Mouse (Mus musculus) c-Kit-negative CD71-positive TER-119-positive erythroid progenitor cells, embryonic 14.5 days (primary cell): ENCODE results near the gene Rhbdl1.
A peak's percentile ranks its signal among the peaks of the same experiment; 100 is the strongest.

ENCODE experiments used
- DNase-seq: peaks from one replicate; pipeline ENCODE4 v3.0.0-alpha.2; 2013; ENCODE audit warnings: low read depth, low spot score

Rhbdl1 gene

DNA sequence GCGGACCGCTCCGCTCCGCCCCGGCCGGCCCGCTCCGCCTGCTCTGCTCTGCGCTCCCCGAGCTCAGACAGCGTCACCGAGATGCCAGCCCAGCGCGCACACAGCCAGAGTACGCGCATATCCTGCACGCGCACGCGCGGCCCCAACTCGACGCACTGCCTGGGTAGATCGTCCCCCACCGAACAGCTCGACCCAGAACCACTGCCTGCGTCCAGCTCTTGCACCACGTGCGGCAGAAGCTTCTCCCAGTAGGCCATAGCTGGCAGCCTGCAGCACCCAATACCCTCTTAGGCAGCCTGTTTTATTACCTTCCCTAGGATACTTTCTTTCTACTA is at the start of gene Rhbdl1:
Gene Rhbdl1 (minus strand): TSS at position 220 of the 335 bp plus-strand sequence.
- DNase-seq = no peak

DNA sequence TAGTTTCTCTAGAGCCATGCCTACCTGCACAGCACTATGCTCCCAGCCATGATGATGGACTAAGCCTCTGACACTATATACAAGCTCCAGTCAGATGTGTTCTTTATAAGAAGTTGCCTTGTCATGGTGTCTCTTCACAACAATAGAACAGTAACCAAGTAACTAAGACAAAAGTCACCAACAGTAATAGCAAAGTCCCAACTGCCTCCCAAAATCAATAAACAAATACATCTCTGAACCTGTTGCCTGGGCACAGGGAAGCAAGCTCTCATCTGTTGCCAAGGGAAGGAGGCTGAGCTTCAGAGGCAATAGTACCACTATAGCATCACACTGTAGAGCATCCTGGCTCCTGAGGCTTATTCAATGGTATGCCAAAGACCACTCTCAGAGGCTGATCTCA is 49.7 kb upstream of the Rhbdl1 start:
- no peak for DNase-seq

DNA sequence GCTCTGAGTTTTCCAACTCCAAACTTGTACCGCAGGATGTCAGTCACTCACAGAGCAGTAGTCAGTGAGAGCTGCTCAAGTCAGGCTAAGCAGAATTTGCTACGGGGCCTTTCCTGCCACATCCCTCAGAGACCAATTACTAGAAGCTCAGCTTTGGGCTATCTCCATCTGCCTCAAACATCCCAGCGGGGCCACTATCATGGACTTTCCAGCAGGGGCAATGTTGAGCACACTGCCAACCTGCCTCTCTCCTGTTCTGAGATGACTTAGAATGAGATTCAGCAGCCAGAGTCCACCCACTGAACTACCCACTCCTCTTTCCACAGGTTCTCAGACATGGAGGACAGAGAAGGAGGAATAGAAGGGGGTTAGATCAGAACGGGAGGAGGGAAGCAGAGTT is 48.5 kb upstream of the Rhbdl1 start:
- DNase-seq = no peak

DNA sequence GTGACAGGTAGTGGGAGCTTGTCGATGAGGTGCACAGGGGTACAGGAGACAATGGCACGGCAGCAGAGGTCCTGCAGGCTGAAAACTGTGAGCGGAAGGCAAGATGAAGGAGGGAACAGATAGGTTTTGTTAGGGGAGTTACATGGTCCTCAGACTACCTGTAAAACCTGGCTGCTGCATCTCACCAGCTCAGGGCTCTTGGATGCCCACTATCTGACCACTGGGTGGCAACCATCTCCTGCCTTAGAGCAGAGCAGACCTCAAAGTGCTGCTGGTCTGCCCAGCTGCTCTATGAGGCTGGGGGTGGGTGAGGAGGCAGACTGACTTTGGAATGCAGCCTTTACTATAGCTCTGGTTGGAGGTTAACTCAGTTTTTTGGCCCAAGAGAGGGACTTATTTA is 46.7 kb upstream of the Rhbdl1 start:
- DNase-seq = no peak

DNA sequence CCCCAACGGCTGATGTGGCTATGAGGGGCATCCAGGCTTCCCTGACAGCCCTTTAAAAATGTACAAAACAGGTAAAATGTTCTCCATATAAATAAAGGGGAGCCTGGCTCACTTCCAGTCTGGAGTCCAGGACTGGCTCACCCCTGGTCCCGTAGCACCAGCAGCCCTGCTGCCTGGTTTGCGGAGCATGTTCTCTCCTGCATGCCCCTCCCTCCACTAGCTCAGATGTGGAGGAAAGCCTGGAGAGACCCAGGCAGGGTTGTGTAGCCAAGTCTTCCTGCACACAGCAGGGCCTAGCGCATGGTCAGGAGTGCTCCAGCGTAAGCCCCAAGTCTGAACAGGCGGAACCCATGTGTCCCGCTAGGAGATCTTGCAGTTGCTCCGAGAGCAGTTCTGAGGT is 46.2 kb upstream of the Rhbdl1 start:
- no peak for DNase-seq

DNA sequence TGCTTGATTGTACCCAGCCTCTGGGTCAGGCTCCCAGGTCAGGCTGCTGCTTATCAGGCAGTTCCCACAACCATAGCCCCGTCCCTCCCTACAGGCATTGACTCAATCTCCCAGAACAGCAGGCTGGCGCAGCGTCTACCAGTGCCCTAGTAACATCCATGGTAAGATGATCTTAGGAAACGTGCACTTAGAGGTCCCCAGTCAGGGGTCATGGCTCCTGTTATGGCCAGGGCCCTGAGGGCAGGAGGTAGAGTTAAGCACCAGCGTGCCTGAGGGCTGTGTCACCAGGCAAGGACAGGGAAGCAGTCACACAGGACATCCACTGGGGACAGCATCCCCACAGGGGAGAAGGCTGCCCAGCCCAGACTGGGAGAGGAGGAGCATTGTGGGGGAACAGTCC is 45.2 kb upstream of the Rhbdl1 start:
- DNase-seq = no peak

DNA sequence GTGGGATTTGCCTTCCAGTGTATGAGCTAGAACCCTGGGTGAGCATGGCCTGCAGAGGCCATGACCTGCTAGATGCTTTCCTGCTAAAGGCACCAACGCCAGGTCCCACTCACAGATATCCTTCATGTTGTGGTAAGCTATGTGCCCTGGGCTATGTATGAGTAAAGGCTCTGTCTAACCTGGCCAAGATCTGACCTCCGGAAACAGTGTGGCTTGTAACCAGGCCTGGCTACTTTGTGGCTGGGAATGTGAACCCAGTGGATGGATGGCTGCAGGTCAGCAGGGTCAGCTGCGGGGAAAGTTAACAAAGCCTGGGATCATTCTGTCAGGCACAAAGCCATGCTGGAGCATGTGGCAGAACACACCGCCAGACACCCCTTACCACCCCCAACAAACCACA is 44.6 kb upstream of the Rhbdl1 start:
- DNase-seq = no peak

DNA sequence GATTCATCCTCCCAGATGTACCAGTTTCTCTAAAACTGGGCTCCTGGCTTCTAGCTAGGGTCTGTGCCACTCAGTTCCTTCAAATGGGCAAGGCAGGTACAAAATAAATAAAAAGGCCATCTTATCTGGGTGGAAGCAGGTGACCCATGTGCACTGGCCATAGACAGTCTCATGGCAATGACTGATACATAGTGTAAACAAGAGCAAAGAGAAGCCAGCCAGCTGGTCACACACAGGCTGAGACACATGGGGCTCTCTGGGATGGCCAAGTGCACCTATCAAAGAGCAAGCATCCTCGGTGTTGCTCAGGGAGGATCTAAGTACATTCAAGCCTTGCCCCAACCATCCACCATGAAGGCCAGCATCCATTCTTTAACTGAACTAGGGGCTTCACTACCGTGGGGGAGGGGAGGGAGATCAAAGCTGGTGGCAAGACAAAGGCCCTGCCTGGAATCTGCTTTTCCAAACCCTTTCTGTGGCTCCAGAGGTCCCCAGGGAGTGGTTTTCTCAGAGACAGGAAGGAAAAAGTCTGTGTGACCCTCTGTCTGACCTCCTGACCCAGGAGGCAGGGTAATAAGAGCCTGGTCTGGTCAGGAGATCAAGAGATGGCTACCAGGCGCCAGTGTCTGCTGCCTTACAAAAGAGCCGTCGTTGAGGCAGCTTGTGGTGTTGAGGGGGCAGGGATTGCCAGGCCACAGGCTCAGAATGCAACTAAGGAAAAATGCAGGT is 44.0 kb upstream of the Rhbdl1 start:
- DNase-seq = no peak

DNA sequence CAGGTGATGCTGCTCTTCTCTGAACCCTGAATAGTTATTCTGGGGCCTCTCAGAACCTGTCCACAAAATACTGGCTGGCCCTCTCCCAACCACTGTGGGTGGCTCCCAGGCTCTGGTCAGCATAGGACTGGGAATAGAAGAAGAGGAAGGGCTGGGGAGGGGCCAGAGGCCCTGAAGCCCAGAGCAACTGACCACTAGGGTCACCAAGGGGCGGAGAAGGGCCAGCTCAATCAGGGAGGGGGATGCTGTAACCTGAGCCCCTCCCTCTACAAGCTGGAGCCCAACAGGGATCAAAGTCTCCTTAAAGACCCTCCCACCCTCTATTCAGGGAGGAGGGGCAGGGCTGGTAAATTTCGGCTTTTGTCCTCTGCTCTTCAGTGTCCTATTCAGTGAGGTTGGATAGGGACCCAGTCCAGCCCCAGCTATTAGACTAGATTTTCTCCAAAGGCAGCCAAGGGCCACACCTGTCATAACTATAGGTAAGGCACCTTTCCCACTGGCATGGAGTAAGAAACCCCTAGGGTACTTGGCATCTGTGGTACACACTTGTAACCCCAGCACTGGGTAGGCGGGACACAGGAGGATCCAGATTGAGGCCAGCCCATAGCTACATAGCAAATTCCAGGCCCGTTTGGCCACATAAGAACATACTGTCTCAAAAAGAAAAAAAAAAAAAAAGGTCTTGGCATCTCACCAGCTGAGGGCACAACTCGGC is 43.3 kb upstream of the Rhbdl1 start, which contains the start of gene Wfikkn1:
Gene Wfikkn1 (minus strand): TSS at position 663 of the 715 bp plus-strand sequence.
- DNase-seq = no peak

DNA sequence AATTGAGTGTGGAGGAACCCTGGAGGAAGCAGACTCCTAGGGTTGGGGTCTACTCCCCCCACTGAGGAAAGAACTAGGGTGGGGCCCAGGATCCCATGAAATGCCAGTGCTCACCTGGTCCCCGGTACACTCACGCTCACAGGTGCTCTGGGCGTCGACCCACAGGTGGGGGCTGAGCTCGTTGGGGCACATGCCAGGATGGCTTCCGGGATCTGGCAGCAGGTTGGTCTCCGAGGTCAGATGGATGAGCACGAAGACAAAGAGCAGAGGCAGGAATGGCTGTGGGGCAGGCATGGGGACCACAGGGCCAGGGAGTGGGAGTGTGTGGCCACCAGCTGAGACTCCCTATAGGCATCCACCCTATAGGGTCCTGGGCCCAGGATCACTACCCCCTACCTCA is 42.7 kb upstream of the Rhbdl1 start:
- DNase-seq = no peak

DNA sequence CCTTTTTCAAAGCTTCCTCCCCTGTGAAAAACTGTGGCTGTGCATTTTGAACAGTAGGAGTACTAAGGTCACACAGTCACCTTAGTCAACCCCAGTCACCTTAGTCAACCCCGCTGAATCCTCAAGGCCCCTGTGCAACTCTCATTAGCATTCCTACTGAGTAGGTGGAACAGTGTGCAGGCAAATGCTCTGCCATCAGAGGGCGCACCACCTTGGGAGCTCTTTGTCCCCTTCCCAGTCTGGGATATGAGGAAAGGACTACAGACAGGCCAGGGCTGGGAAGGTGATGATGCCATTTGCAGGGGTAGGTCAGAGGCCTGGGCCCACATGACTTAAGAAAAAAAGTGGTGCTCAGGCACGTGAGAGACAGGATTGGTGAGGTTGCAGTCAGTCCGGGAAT is 42.2 kb upstream of the Rhbdl1 start:
- no peak for DNase-seq

DNA sequence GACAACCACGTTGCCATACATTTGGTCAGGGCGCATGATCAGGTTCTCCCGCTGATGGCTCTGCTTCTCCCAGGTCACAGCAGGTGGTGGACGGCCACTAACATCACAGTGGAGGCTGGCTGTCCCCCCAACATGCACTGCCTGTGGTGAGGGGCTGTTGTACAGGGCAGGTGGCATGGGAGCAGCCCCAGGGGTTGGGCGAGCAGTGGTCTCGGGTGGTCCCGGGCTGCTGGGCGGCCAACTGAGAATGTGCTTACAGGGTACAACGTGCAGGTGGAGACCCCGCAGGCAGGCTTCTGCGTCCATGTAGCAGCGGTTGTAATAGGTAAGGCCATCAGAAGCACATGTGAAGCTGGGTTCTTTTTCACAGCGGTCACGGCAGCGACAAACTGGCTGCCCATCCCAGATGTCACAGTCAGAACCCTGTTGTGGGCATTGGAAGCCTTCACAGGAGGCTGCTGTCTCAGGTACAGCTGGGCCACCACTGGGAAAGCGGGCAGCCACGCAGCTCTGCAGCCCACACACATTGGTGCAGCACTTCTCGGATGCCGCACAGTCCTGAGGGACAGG is 41.6 kb upstream of the Rhbdl1 start:
- no peak for DNase-seq

DNA sequence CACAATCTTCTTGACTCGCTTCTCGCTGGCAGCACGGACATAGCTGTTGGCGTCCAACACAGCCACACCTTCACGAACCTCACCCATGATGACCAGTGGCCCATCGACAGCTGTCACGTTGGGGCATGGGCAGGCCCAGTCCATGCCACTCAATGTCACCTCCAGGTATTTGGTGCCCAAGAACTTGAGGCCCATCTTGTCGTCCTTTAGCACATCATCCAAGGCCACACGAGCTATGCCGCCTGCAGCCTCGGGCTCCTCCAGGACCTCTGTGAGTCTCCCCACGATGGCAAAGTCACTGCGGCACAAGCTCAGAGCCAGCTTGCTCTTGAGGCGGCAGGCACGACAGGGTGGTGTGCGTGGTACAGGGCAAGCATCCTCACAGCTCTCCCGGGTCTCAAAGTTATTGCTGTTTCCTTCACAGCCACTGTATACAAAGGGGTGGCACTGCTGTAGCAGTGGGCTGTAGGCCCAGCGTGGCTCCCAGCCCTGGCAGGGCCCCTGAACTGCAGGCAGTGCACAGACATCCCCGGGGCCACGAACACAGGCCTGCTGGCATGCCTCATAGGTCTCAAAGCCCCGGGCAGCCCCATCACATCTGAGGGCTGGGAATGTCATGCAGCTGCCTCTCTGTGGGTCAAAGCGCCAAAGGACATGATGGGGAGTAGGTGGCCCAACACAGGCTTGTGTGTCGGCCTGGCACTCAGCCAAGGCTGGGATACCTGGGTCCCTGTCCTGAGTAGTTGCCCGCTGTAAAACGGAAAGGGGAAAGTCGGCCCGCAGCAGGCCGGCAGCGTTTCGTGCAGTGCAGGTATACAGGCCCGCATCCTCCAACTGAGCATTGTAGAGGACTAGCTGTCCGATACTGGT is 40.9 kb upstream of the Rhbdl1 start:
- DNase-seq = no peak

DNA sequence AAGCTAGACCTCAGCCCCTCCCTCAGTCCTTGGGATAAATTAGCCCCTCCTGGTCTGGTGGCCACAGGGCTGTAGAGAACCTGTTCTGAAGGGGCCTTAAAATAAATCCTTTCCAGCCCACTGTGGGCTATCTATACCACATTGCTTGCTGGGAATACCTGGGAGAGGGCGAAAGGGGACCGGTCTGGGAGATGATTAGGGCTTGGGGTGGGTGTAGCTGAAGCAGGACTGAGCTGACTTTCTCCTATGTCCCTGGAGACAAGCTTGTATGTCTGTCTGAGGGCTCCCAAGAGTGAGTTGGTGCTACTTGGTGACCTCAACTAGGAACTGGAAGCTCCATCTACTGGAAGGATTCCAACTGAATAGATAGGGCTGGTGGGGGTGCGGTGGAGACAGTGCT is 39.9 kb upstream of the Rhbdl1 start:
- no peak for DNase-seq

DNA sequence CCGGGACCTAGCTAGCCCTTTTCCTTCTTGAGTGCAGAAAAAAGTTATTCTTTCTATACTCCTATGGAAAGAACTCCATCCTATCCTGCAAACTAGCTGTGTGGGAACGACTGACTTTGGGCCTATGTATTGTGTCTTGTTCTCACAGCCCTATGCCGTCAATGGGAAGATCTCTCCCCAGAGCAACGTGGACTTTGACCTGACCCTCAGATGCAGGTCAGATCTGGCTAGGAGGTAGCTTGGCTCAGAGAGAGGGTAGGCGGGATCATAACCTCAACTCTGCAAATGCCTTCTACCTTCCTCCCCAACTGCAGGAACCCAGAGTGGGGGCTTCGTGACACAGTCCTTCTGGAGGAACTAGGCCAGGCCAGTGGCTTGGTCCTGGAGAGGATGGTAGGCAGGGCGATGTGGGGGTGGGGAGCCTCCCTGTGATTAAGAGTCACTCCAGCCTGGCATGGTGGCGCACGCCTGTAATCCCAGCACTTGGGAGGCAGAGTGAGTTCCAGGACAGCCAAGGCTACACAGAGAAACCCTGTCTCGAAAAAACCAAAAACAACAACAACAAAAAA is 39.3 kb upstream of the Rhbdl1 start:
- DNase-seq = no peak

DNA sequence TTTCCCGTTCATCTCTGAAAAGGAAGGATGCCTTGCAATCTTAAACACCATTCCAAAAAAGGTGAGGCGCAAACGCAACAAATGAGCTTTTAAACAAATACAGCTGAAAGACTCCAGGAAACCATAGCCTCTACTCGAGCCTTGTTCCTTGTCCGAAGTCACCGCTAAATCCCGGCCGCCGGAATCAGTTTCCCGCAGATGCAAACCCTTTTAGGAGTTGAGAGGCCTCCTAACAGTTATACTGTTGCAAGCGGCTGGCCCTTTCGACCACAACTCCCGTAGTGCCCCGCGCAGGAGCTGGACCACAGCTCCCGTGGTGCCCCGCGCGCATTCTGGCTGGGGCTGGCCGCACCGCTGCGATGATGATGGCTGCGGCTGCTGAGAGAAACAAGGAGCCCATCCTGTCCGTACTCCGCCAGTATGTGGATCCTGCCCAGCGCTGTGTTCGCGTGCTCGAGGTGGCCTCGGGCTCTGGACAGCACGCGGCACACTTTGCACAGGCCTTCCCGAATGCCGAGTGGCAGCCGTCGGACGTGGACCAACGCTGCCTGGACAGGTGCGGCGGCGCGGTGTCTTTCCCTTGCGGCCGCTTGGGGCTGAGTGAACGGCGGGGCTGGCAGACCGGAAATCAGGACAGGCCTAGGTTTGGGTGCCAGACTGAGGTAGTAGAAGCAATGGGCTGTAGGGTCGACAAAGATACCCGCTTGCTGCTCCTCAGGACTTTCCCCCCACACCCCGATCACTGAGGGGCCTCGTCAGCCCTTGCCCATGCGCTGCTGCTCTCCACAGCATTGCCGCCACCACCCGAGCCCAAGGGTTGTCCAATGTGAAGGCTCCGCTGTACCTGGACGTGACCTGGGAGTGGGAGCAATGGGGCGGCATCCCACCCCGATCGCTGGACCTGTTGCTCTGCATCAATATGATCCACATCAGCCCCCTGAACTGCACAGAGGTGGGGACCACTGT is 38.4 kb upstream of the Rhbdl1 start:
- DNase-seq = peak; percentile 66

DNA sequence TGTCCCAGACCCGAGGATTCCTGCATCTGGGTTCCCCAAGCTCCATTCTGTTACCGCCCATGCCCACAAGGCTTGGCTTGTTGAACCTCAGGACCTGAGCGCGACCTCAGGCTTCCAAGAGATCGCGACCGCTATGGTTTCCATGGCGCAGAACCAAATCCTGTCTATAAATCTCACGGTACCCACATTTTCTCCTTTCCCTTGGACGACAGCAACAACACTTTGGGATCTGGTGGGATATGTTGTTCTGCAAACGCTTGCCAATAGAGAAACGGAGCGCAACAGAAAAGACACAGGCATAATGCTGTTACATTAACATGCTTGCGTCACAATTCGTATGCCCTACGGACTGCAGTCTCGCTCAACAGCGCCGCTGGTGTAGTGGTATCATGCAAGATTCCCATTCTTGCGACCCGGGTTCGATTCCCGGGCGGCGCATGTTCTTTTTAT is 37.7 kb upstream of the Rhbdl1 start, which contains the start of gene Mettl26:
Gene Mettl26 (plus strand): TSS at position 354 of the 450 bp plus-strand sequence.
- peak; percentile 82 for DNase-seq

DNA sequence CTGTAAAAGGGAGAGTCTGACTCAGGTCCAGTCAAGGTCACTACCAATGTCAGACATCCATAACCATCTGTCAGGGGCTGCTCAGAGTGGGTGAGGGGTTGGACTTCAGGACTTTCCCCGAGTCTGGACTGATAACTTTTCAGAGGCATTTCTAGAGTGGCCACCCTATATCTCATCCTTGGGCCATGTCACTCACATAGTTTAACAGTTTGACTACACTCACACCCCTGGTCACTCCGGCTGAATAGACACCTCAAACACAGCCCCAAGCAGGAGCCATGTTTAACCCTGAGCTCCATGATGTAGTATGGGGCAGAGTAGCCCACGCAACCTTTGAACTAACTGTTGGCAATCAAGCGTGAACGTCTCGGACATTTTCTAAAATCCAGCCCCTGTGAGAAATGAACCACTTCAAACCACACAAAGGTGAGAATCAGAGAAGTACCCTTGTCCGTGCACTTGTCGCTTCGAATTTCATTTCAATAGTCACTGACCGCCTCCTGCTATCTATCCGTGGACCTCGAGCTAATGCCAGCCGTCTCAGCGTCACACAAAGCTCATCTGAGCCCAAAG is 37.1 kb upstream of the Rhbdl1 start:
- no peak for DNase-seq

DNA sequence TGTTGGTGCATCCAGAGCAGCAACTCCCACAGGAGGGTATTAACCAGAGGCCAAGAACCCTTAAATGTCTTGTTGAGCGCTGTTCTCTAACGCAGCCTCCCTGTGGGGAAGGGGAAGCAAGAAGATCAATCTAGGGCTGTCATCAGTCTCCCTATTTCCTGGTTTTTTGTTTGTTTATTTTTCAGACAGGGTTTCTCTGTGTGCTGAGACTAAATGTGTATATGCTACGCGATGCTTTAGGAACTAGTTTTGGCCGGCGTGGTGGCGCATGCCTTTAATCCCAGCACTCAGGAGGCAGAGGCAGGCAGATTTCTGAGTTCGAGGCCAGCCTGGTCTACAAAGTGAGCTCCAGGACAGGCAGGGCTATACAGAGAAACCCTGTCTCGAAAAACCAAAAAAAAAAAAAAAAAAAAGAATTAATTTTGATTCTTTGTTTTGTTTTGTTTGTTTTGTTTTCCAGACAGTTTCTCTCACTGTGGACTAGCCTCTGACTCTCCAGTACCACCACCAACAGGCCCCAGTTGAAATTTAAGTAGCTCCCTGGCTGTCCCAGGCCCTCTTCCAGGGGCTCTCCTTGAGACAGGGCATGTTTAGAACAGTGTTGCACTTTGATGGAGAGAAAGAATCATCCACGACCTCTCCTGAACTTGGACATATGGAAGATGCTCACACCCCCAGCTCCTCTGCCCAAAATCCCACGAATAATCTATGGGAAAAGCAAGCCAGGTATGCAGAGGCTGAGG is 36.5 kb upstream of the Rhbdl1 start:
- no peak for DNase-seq
